Mouse (Mus musculus): ENCODE results near the gene Gla. TPM values are rescaled to one million over a fixed set of nuclear protein-coding genes. Genes with fewer than 3 reads are reported as not detected.

Gla gene
- polyA plus RNA-seq, 1 experiment from 2014 or later: 5.2 TPM

DNA sequence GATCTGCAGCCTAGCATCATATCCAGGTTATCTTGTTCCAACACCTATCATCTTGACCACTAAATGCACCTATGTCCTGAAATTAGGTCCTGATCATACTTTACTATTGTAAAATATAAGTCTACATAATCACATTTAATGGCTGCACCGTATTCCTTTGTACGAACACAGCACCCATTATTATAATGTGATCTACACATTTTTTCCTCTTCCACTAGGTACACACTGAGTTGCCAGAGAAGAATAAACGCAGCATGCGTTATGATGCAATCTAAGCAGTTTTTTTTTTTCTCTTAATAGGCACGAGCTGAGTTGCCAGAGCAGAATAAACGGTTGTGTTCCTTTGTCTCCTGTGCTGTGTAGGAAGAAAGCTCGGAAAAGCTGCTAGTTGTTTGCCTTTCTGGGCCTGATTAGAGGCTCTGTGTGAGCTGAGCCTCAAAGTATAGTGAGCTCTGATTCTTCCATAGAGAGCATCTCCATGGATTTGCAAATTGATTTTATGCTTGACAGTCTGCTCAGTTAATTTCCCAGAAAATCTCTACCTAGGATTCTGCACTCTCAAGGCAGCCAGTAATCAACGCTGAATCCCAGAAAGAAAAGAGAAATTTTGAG, 19.4 kb upstream of the Gla start:
- Histone ChIP-seq H3K4me3 (no peak overlapping the region), H3K27ac (no peak overlapping the region), H3K9ac (no peak overlapping the region), H3K36me3 (no peaks in the 10 kb centered on the region), H3K4me2 (no peak overlapping the region), H3K4me1 (no peaks in the 10 kb centered on the region), H3K9me3 (no peaks in the 10 kb centered on the region), H3K27me3 (no peaks in the 10 kb centered on the region)
- WGBS: 50% methylated on average over 8 of the region's 8 CpGs
- no peak for ATAC-seq (ENCODE audit: borderline replicate concordance, extremely low read depth, low FRiP score, low TSS enrichment)

DNA sequence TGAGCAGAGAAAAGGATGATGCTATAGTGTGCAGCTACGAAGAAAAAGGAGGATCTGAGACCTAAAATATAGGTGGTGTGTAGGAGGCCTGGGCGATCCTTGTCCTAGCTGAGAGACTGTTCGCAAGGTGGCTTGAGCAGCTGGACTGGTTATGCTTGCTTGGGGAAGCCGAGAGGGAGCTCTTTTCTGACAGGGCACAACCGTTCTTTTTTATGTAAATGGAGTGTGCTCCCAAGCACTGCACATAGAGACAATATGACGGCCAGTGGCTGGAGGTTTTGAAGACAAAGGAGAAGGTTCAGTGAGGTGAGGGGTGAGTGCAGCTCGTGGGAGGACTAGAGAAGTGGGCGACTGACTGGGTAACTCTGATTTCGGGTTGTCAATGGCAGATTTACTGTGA, 18.8 kb upstream of the Gla start:
- H3K4me3 ChIP-seq: no peak overlapping the region
- no peak overlapping the region for H3K4me2 ChIP-seq
- H3K27me3 ChIP-seq: no peaks in the 10 kb centered on the region
- H3K27ac ChIP-seq: no peak overlapping the region
- H3K9ac ChIP-seq: no peak overlapping the region
- H3K36me3 ChIP-seq: no peaks in the 10 kb centered on the region
- H3K4me1 ChIP-seq: no peaks in the 10 kb centered on the region
- ATAC-seq (ENCODE audit: borderline replicate concordance, extremely low read depth, low FRiP score, low TSS enrichment): no peak
- H3K9me3 ChIP-seq: no peaks in the 10 kb centered on the region
- 66% methylated on average over 9 of the region's 9 CpGs for WGBS

DNA sequence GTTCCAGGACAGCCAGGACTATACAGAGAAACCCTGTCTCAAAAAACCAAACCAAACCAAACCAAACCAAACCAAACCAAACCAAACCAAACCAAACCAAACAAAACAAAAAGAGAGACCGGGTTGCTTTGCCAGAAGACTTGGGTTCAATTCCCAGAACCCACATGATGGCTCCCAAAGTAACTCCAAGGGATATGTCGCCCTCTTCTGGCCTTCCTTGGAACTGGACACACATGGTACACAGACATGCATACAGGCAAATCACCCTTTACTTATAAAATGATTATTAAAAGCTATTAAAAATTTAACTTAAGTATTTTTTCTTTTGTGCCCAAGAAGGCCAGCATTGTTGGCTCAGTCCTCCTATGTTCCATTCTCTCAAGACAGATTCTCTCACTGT, 13.4 kb upstream of the Gla start:
- no peak for ATAC-seq (ENCODE audit: borderline replicate concordance, extremely low read depth, low FRiP score, low TSS enrichment)
- Histone ChIP-seq H3K36me3 (no peaks in the 10 kb centered on the region), H3K4me2 (no peak overlapping the region), H3K4me1 (peaks cover 3% of the 10 kb centered on the region; the same call in 1 of the 2 replicates), H3K27me3 (no peaks in the 10 kb centered on the region), H3K9me3 (no peaks in the 10 kb centered on the region), H3K27ac (no peak overlapping the region), H3K4me3 (no peak overlapping the region), H3K9ac (no peak overlapping the region)
- 58% methylated on average over 2 of the region's 2 CpGs for WGBS

DNA sequence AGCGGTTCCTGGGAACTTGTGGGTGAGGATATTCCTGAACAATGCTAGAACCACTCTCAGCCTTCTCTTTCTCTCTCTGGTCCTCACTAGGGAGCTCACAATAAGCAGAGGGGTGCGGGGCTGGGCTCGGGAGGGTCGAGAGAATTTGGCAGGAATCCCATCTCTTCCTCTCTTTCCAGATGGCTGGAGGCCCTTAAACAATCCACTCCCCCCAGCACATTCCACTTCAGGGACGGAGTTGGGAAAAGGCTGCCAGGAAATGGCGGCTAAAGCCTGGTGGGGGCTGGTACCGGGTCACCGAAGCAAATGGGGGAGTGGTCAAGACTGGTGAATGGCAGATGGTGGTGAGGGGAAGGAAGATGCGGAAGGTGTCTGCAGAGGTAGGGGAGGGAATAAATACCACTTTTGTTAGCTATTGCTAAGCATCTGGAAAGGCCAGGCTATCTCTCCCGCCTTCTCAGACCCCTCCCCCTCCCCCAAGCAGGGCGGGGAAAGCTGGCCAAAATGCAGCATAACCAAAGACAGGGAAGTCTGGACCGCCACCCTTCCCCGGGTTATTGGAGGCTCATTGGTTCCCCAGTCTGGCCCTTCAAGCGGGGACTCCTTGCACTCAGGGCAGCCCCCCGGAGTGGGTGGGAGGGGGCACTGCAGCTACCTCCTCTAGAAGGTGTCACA, 11.5 kb upstream of the Gla start:
- Histone ChIP-seq H3K9ac (no peak overlapping the region), H3K9me3 (no peaks in the 10 kb centered on the region), H3K4me1 (peaks cover 3% of the 10 kb centered on the region; the same call in 1 of the 2 replicates), H3K4me3 (peak overlapping the region; percentile 33), H3K27me3 (no peaks in the 10 kb centered on the region), H3K4me2 (peak overlapping the region; percentile 50), H3K27ac (peak overlapping the region; percentile 89), H3K36me3 (no peaks in the 10 kb centered on the region; the same call in 1 of the 2 replicates)
- peak; percentile 95 for ATAC-seq (ENCODE audit: borderline replicate concordance, extremely low read depth, low FRiP score, low TSS enrichment)
- 19% methylated on average over 14 of the region's 15 CpGs for WGBS

DNA sequence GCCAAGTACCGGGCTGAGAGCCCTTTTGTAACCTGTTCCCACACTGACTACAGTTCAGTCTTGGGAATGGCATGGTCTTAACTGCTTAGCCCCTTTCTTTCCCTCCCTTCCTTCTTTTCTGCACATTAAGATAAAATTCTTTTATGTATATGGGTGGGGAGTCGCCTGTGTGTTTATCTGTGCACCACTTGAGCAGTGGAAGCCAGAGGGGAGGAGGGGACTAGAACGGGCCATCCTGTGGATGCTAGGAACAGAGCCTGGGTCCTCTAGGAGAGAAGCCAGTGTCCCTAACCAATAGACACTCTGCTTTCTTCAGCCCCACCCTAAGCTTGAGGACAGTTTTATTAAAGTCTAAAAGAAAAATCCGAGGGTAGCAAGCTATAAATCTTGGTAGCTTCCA, 10.1 kb upstream of the Gla start:
- Histone ChIP-seq H3K36me3 (no peaks in the 10 kb centered on the region; the same call in 1 of the 2 replicates), H3K4me3 (no peak overlapping the region), H3K4me2 (no peak overlapping the region), H3K27ac (no peak overlapping the region), H3K4me1 (peaks cover 3% of the 10 kb centered on the region; the same call in 1 of the 2 replicates), H3K9ac (no peak overlapping the region), H3K9me3 (no peaks in the 10 kb centered on the region), H3K27me3 (no peaks in the 10 kb centered on the region)
- WGBS: 54% methylated on average over 4 of the region's 4 CpGs
- ATAC-seq (ENCODE audit: borderline replicate concordance, extremely low read depth, low FRiP score, low TSS enrichment): no peak

DNA sequence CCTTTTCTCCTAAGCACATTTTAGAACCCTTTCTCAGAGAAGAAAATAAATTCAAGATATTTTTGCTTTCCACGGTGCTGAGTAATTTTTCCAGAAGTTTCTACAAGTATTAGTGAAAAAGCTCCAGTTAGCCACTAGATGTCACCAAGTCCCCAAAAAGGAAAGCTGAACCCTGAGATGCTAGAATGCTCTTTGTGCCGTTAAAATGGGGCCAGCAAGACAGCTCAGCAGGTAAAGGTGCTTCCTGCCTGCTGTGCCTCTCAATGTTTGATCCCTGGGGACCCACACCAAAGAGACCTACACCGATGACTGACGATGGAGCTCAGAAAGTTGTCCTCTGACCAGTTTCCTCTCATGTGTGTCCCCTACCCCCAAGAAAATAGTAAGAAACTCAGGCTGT, 8.5 kb upstream of the Gla start:
- WGBS: 29% methylated on average over 4 of the region's 4 CpGs
- Histone ChIP-seq H3K4me1 (peaks cover 3% of the 10 kb centered on the region; the same call in 1 of the 2 replicates), H3K4me2 (no peak overlapping the region), H3K4me3 (no peak overlapping the region), H3K9me3 (no peaks in the 10 kb centered on the region), H3K27ac (no peak overlapping the region), H3K36me3 (no peaks in the 10 kb centered on the region; the same call in 1 of the 2 replicates), H3K9ac (no peak overlapping the region), H3K27me3 (no peaks in the 10 kb centered on the region)
- no peak for ATAC-seq (ENCODE audit: borderline replicate concordance, extremely low read depth, low FRiP score, low TSS enrichment)

DNA sequence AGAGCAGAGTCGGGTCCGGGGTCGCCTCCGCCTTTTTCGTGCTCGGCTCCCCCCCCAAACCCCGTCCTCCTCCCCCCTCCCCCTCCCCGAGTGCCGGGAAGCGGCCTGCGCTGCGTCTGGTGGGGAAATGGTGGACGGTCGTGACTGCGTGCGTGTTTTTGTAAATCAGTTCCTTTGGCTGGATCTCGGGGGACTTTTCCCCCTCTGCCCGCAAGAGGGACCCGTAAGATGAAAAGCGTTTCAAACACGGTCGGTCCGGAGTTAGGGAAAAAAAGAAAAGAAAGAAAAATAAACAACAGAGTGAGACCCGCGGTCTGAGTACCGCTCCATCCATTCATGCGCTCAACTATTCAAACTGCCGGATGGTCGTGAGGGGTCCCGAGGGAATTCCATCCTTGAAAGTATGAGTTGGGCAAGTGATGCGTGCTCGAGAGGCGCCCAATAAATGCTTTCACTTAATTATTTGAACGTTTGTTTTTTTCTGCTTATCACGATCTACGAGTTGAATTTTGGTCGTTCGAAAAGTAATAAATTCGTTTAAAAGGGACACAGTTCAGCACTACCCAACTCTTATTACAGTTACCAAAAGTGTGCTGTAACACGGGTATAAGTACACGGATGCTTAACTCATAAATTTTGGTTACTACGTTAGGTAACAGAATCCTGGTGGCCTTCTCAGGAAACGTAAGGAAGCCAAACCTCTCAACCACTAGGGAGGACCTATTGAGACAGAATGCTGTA, 625 bp upstream of the Gla start:
- Histone ChIP-seq H3K4me3 (peak overlapping the region; percentile 52), H3K27me3 (no peaks in the 10 kb centered on the region), H3K36me3 (no peaks in the 10 kb centered on the region), H3K9ac (peak overlapping the region; percentile 55), H3K4me2 (peak overlapping the region; percentile 49), H3K4me1 (peaks cover 5% of the 10 kb centered on the region; the same call in 1 of the 2 replicates), H3K9me3 (no peaks in the 10 kb centered on the region), H3K27ac (peak overlapping the region; percentile 86)
- WGBS: 17% methylated on average over 42 of the region's 43 CpGs
- peak; percentile 82 for ATAC-seq (ENCODE audit: borderline replicate concordance, extremely low read depth, low FRiP score, low TSS enrichment)

DNA sequence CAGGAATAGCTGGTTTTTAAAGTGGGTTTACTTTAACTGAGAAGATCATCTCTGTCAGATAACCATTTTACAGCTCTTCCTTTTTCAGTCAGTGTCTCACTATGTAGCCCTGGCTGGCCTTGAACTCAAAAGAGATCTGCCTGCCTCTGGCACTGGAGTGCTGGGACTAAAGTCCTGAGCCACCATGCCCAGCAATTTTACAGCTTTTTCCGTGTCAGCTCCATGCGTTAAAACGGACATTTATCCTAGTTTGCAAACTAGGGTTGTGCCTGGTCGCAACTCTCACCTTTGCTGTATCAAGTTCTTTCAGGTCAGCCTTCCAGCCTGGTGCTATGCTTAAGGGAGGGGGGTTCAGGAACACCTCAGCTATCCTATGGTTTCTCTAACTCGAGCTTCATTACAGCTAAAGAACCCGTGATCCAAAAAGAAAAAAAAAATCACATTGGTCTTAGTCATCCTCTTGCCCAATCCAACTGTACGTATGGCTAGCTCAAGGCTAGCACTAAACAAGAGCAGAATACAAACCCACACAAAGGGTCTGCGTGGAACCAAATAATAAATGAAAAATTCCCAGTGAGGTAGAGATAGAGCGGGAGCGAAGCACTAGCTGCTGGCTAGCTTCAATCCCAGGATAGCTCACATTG, 881 bp downstream of the Gla start:
- WGBS: 19% methylated on average over 10 of the region's 10 CpGs
- peak overlapping the region; percentile 60 for H3K4me2 ChIP-seq
- peak overlapping the region; percentile 52 for H3K4me3 ChIP-seq
- no peaks in the 10 kb centered on the region for H3K9me3 ChIP-seq
- H3K9ac ChIP-seq: peak overlapping the region; percentile 42
- peak overlapping the region; percentile 71; the same call in 1 of the 2 replicates for H3K27ac ChIP-seq
- no peak for ATAC-seq (ENCODE audit: borderline replicate concordance, extremely low read depth, low FRiP score, low TSS enrichment)
- no peaks in the 10 kb centered on the region for H3K36me3 ChIP-seq
- no peaks in the 10 kb centered on the region for H3K27me3 ChIP-seq
- H3K4me1 ChIP-seq: peaks cover 5% of the 10 kb centered on the region; the same call in 1 of the 2 replicates

DNA sequence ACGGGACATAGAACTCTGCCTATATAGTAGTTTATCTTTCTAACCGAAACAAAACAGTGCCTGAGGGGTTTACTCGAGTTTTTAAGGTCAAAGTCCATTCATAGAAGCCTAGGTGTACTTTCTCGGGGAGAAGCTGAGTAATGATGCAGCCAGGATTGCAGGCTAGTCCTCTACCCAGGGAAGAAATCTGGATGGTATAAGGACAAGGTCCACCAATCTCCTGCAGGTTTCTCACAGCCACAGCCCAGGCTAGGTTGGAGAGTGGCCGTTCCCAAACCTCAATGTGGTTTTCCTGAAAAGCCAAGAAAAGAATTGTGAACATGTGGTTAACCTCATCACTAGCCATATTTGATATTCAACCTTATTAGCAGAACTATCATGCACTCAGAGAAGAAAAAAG, 11.1 kb downstream of the Gla start:
- WGBS: 36% methylated on average over 5 of the region's 5 CpGs
- Histone ChIP-seq H3K4me3 (no peak overlapping the region), H3K27me3 (no peaks in the 10 kb centered on the region), H3K9ac (no peak overlapping the region), H3K4me2 (no peak overlapping the region), H3K36me3 (0 out of 2 replicates have a peak, but pooled peaks cover 10% of the 10 kb centered on the region), H3K9me3 (no peaks in the 10 kb centered on the region), H3K27ac (no peak overlapping the region), H3K4me1 (no peaks in the 10 kb centered on the region; the same call in 1 of the 2 replicates)
- no peak for ATAC-seq (ENCODE audit: borderline replicate concordance, extremely low read depth, low FRiP score, low TSS enrichment)

DNA sequence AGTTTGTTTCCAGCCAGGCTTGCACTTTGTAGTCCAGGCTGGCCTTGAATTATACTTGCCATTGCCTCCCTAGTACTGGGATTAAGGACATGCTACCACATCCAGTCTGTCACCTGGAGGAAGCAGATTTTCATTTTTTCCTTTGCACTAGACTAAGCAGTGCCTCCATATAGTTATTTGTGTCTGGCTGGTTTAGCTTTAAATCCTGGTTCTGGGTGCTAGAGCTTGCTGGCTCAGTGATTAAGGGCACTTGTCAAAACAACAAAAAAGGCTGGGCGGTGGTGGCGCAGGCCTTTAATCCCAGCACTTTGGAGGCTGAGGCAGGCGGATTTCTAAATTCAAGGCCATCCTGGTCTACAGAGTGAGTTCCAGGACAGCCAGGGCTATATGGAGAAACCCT, 11.9 kb downstream of the Gla start:
- no peaks in the 10 kb centered on the region; the same call in 1 of the 2 replicates for H3K4me1 ChIP-seq
- H3K27me3 ChIP-seq: no peaks in the 10 kb centered on the region
- no peak overlapping the region for H3K27ac ChIP-seq
- H3K36me3 ChIP-seq: 0 out of 2 replicates have a peak, but pooled peaks cover 10% of the 10 kb centered on the region
- ATAC-seq (ENCODE audit: borderline replicate concordance, extremely low read depth, low FRiP score, low TSS enrichment): no peak
- no peak overlapping the region for H3K4me2 ChIP-seq
- H3K9me3 ChIP-seq: no peaks in the 10 kb centered on the region
- H3K9ac ChIP-seq: no peak overlapping the region
- 88% methylated on average over 3 of the region's 3 CpGs for WGBS
- no peak overlapping the region for H3K4me3 ChIP-seq

DNA sequence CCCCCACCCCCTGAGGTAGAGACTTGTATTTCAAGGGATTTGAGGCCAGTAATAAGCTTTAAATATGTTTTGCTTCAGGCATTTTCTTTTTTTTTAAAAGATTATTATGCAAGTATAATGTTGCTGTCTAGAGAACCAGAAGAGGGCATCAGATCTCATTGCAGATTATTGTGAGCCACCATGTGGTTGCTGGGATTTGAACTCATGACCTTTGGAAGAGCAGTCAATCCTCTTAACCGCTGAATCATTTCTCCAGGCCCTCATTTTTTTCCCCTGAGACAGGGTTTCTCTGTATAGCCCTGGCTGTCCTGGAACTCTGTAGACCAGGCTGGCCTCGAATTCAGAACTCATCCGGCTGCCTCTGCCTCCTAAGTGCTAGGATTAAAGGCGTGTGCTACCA, 12.7 kb downstream of the Gla start:
- Histone ChIP-seq H3K36me3 (0 out of 2 replicates have a peak, but pooled peaks cover 10% of the 10 kb centered on the region), H3K9me3 (no peaks in the 10 kb centered on the region), H3K4me1 (no peaks in the 10 kb centered on the region; the same call in 1 of the 2 replicates), H3K27ac (no peak overlapping the region), H3K9ac (no peak overlapping the region), H3K4me3 (no peak overlapping the region), H3K4me2 (no peak overlapping the region), H3K27me3 (no peaks in the 10 kb centered on the region)
- no peak for ATAC-seq (ENCODE audit: borderline replicate concordance, extremely low read depth, low FRiP score, low TSS enrichment)
- WGBS: 80% methylated on average over 4 of the region's 4 CpGs
